Comparison of ENCODE assay signal across 20 mouse cellular contexts in genomic region chr2:46358225-46358624, GRCm38 (mm10).
DNase-seq lines count a peak whose midpoint lies in the region; ATAC-seq and TF ChIP-seq lines count a peak whose summit lies in the region.
"Had no signal": no experiment of that assay in that cellular context is flagged by ENCODE, and none has a peak within 500 bp of the region (broad histone marks: within the 10 kb centered on the region; RNA-seq: fewer than 3 reads in every experiment).

No protein-coding gene starts in this region.

- H3K9me3 ChIP-seq in MEL (replicated peaks; ENCODE audit: insufficient read depth, low read length) = no peaks in the 10 kb centered on the region
- H3K9me3 ChIP-seq: embryonic facial prominence, embryonic 10.5 days; embryonic facial prominence, embryonic 12.5 days; forebrain, embryonic 13.5 days; forebrain, embryonic 15.5 days had no signal

- peak in 1 of 2 experiments; percentile 38; a peak in 1 of 4 replicates for TF ChIP-seq EP300 in MEL (IDR thresholded peaks at IDR 0.05; ENCODE audit: low read depth in 1 of 2, low read length in 2 of 2)

- H3K4me1 ChIP-seq in MEL (ENCODE audit: control insufficient read depth in 1 of 2, insufficient read depth in 2 of 2, low read length in 2 of 2) = no peaks in the 10 kb centered on the region
- H3K4me1 ChIP-seq: embryonic facial prominence, embryonic 10.5 days; embryonic facial prominence, embryonic 12.5 days; forebrain, embryonic 13.5 days; forebrain, embryonic 15.5 days had no signal

- H3K9ac ChIP-seq in MEL (ENCODE audit: control insufficient read depth, low read depth, low read length, poor library complexity, severe bottlenecking) = no peak overlapping the region
- H3K9ac ChIP-seq: embryonic facial prominence, embryonic 12.5 days; forebrain, embryonic 13.5 days; forebrain, embryonic 15.5 days; forebrain, postnatal 0 days had no signal

- TF ChIP-seq RAD21 in MEL (IDR thresholded peaks at IDR 0.05; ENCODE audit: low read depth, low read length) = no peak

- H3K27me3 ChIP-seq in MEL (ENCODE audit: control insufficient read depth in 1 of 2, insufficient read depth in 2 of 2, low read length in 2 of 2) = no peaks in the 10 kb centered on the region
- H3K27me3 ChIP-seq: embryonic facial prominence, embryonic 12.5 days; forebrain, embryonic 13.5 days; forebrain, embryonic 15.5 days had no signal

- intact Hi-C loops in heart, postnatal 14 days (cut with DNase I) = no loop called here

- H3K36me3 ChIP-seq in MEL (ENCODE audit: control insufficient read depth in 1 of 2, insufficient read depth in 2 of 2, low read length in 2 of 2) = no peaks in the 10 kb centered on the region
- H3K36me3 ChIP-seq: embryonic facial prominence, embryonic 10.5 days; embryonic facial prominence, embryonic 12.5 days; forebrain, embryonic 15.5 days had no signal

- H3K4me3 ChIP-seq in MEL (ENCODE audit: control insufficient read depth in 1 of 2, insufficient read depth in 1 of 2, low read depth in 2 of 2, low read length in 2 of 2) = no peak overlapping the region
- H3K4me3 ChIP-seq: embryonic facial prominence, embryonic 10.5 days; embryonic facial prominence, embryonic 12.5 days; forebrain, embryonic 13.5 days; forebrain, embryonic 15.5 days had no signal

- H3K79me2 ChIP-seq in MEL (ENCODE audit: control insufficient read depth, insufficient read depth, low read length, poor library complexity) = no peaks in the 10 kb centered on the region

- H3K27ac ChIP-seq in MEL (ENCODE audit: control insufficient read depth, low read depth, low read length) = no peak overlapping the region
- H3K27ac ChIP-seq: embryonic facial prominence, embryonic 10.5 days; embryonic facial prominence, embryonic 12.5 days; forebrain, embryonic 13.5 days; forebrain, embryonic 15.5 days had no signal

- TF ChIP-seq CTCF in MEL (IDR thresholded peaks at IDR 0.05 in 2 of 3, conservative IDR thresholded peaks at IDR 0.05 in 1 of 3; ENCODE audit: control insufficient read depth in 1 of 3, insufficient read depth in 1 of 3, low read depth in 2 of 3, low read length in 3 of 3, poor library complexity in 1 of 3, severe bottlenecking in 1 of 3) = no peak

- 0 out of 2 replicates have a peak, but pooled peaks have one; percentile 22 for ATAC-seq in megakaryocyte, adult 5-6 weeks (ENCODE audit: poor library complexity, severe bottlenecking)
- peak; percentile 81 for ATAC-seq in megakaryocyte-erythroid progenitor cell, adult 5-6 weeks (replicated peaks; ENCODE audit: low FRiP score, low TSS enrichment, poor library complexity, severe bottlenecking)
- ATAC-seq: activated CD4-positive, CD25-positive, alpha-beta regulatory T cell, adult 4 months; forebrain, embryonic 13.5 days; forebrain, embryonic 15.5 days; forebrain, postnatal 0 days; Patski had no signal

- DNase-seq in MEL (ENCODE audit: low read depth, low spot score) = peak; percentile 48
- DNase-seq in urinary bladder, postnatal 36 days (ENCODE audit: low spot score in 2 of 2) = no peak
- DNase-seq in heart, postnatal 14 days = no peak
- DNase-seq: adrenal gland, adult 8-10 months; adrenal gland, postnatal 14 days; adrenal gland, postnatal 36 days; cerebellum, adult 11-12 months; cerebellum, adult 2 months; cerebellum, adult 9-10 months; cerebellum, postnatal 10 days; cerebellum, postnatal 25 days; forebrain, postnatal 0 days had no signal

- no peak for TF ChIP-seq POLR2A in MEL (IDR thresholded peaks at IDR 0.05; ENCODE audit: control insufficient read depth in 1 of 2, insufficient read depth in 1 of 2, low read depth in 1 of 2, low read length in 2 of 2, poor library complexity in 1 of 2)

TF ChIP-seq in MEL, 35 proteins besides CTCF, POLR2A, EP300 and RAD21:
- TF ChIP-seq SIN3A (IDR thresholded peaks at IDR 0.05; ENCODE audit: low read length) (no peak), MEF2A (IDR thresholded peaks at IDR 0.05; ENCODE audit: extremely low read depth, insufficient replicate concordance, low read depth, low read length, poor library complexity, severe bottlenecking) (no peak), TCF12 (IDR thresholded peaks at IDR 0.05; ENCODE audit: low read depth, low read length) (peak; percentile 43; the same call in 1 of the 2 replicates), RCOR1 (IDR thresholded peaks at IDR 0.05; ENCODE audit: low read depth, low read length) (peak; percentile 35; the same call in 1 of the 2 replicates), NRF1 (IDR thresholded peaks at IDR 0.05; ENCODE audit: insufficient read depth, low read depth, low read length, poor library complexity, severe bottlenecking) (no peak), GATA1 (IDR thresholded peaks at IDR 0.05; ENCODE audit: low read depth, low read length) (peak; percentile 15; the same call in 1 of the 2 replicates), ELF1 (IDR thresholded peaks at IDR 0.05; ENCODE audit: low read depth, low read length) (no peak)
